Comparison of ENCODE assay signal across 19 mouse cellular contexts in genomic region chr17:35693906-35694305, GRCm38 (mm10). TPM values are rescaled to one million over a fixed set of nuclear protein-coding genes. Genes with fewer than 3 reads are reported as not detected.
DNase-seq lines count a peak whose midpoint lies in the region; TF ChIP-seq lines count a peak whose summit lies in the region.
"Had no signal": no experiment of that assay in that cellular context is flagged by ENCODE, and none has a peak within 500 bp of the region (broad histone marks: within the 10 kb centered on the region; RNA-seq: fewer than 3 reads in every experiment).

No protein-coding gene starts in this region.

- H3K4me1 ChIP-seq in olfactory bulb, adult 2 months (ENCODE audit: control insufficient read depth, insufficient read depth, low read length): peaks cover 22% of the 10 kb centered on the region

- H3K4me3 ChIP-seq in gastrocnemius, adult 2 months: no peak overlapping the region
- no peak overlapping the region for H3K4me3 ChIP-seq in layer of hippocampus, adult 2 months
- H3K4me3 ChIP-seq in olfactory bulb, adult 2 months (ENCODE audit: insufficient read depth, low read depth, low read length): no peak overlapping the region
- H3K4me3 ChIP-seq: embryonic facial prominence, embryonic 10.5 days; embryonic facial prominence, embryonic 12.5 days; forebrain, embryonic 13.5 days; forebrain, embryonic 15.5 days had no signal

- H3K27ac ChIP-seq in gastrocnemius, adult 2 months: peak overlapping the region; percentile 53
- 0 out of 2 replicates have a peak overlapping the region, but pooled peaks have one; percentile 7 for H3K27ac ChIP-seq in layer of hippocampus, adult 2 months
- peak overlapping the region; percentile 59; the same call in 1 of the 2 replicates for H3K27ac ChIP-seq in olfactory bulb, adult 2 months (ENCODE audit: insufficient read depth, low read depth, low read length)
- H3K27ac ChIP-seq: embryonic facial prominence, embryonic 10.5 days; embryonic facial prominence, embryonic 12.5 days; forebrain, embryonic 13.5 days; forebrain, embryonic 15.5 days had no signal

- TF ChIP-seq CTCF in gastrocnemius, adult 2 months (IDR thresholded peaks at IDR 0.05): no peak
- no peak for TF ChIP-seq CTCF in layer of hippocampus, adult 2 months (conservative IDR thresholded peaks at IDR 0.05)
- no peak for TF ChIP-seq CTCF in olfactory bulb, adult 2 months (IDR thresholded peaks at IDR 0.05; ENCODE audit: insufficient read depth, low read depth, low read length)

- no peak for TF ChIP-seq POLR2A in olfactory bulb, adult 2 months (IDR thresholded peaks at IDR 0.05; ENCODE audit: insufficient read depth, low read depth, low read length)

- intact Hi-C loops in gastrocnemius, adult 2 months (cut with DNase I): no loop called here

- WGBS in olfactory bulb, adult 2 months: 42% methylated on average over 5 of the region's 5 CpGs

- DNase-seq in gastrocnemius, adult 2 months: no peak
- no peak for DNase-seq in gastrocnemius, postnatal 4 days (ENCODE audit: low spot score in 2 of 2)
- DNase-seq in layer of hippocampus, adult 2 months (ENCODE audit: low spot score in 2 of 2): no peak
- DNase-seq in layer of hippocampus, adult 9-11 months: no peak
- DNase-seq in brain, adult 2 months (ENCODE audit: low read depth, low spot score): peak; percentile 58
- no peak for DNase-seq in spleen, postnatal 10 days (ENCODE audit: low spot score in 2 of 2)
- DNase-seq: adrenal gland, adult 2 months; adrenal gland, postnatal 10 days; adrenal gland, postnatal 25 days; cerebellum, adult 11-12 months; cerebellum, adult 2 months; cerebellum, adult 9-10 months; cerebellum, postnatal 10 days; cerebellum, postnatal 25 days had no signal

RNA-seq across cellular contexts. Expression of gene Ddr1, which starts 10.5 kb away (rescaled TPM):
- 10 to 100 TPM; 13.4 to 15.9 TPM for total RNA-seq in gastrocnemius, adult 2 months (2021)
- 10 to 100 TPM; 69.6 to 71.4 TPM for total RNA-seq in gastrocnemius, postnatal 4 days (2021)
- total RNA-seq in layer of hippocampus, adult 2 months (2021): 10 to 100 TPM; 54.3 to 61.0 TPM
- polyA plus RNA-seq in olfactory bulb, adult 2 months (2012; ENCODE audit: insufficient read depth, insufficient read length, low replicate concordance, missing spikeins): not detected in 2 replicates

RNA-seq across cellular contexts. Expression of gene Gtf2h4, which starts 20.4 kb away (rescaled TPM):
- total RNA-seq in gastrocnemius, adult 2 months (2021): 10 to 100 TPM; 18.1 to 24.2 TPM
- total RNA-seq in gastrocnemius, postnatal 4 days (2021): 10 to 100 TPM; 20.6 to 29.2 TPM
- total RNA-seq in layer of hippocampus, adult 2 months (2021): 10 to 100 TPM; 29.9 to 35.3 TPM
- polyA plus RNA-seq in olfactory bulb, adult 2 months (2012; ENCODE audit: insufficient read depth, insufficient read length, low replicate concordance, missing spikeins): not detected in 2 replicates

RNA-seq across cellular contexts. Expression of gene Vars2, which starts 26.5 kb away (rescaled TPM):
- 10 to 100 TPM; 12.8 to 16.8 TPM for total RNA-seq in gastrocnemius, adult 2 months (2021)
- 10 to 100 TPM; 22.1 to 24.4 TPM for total RNA-seq in gastrocnemius, postnatal 4 days (2021)
- total RNA-seq in layer of hippocampus, adult 2 months (2021): 10 to 100 TPM; 32.4 to 47.3 TPM
- not detected in 2 replicates for polyA plus RNA-seq in olfactory bulb, adult 2 months (2012; ENCODE audit: insufficient read depth, insufficient read length, low replicate concordance, missing spikeins)

RNA-seq across cellular contexts. Expression of gene Mucl3, which starts 50.4 kb away (rescaled TPM):
- not detected for total RNA-seq in gastrocnemius, adult 2 months (2021)
- total RNA-seq in gastrocnemius, postnatal 4 days (2021): not detected
- total RNA-seq in layer of hippocampus, adult 2 months (2021): not detected
- not detected in 2 replicates for polyA plus RNA-seq in olfactory bulb, adult 2 months (2012; ENCODE audit: insufficient read depth, insufficient read length, low replicate concordance, missing spikeins)
- total RNA-seq: adrenal gland, adult 2 months; adrenal gland, postnatal 10 days; adrenal gland, postnatal 25 days had no signal
- polyA plus RNA-seq: adrenal gland, adult 2 months; cerebellum, adult 2 months; forebrain, embryonic 13.5 days; forebrain, embryonic 15.5 days had no signal

Comparison
In these comparisons a context has a peak if more than half of its experiments do, and no peak if none do; other contexts are left out.
1. H3K27ac ChIP-seq: peak in every context shown above with its lines; median percentile 59 in olfactory bulb, adult 2 months; 53 in gastrocnemius, adult 2 months; 7 in layer of hippocampus, adult 2 months.